Mouse (Mus musculus) midbrain, embryonic 16.5 days (tissue): ENCODE data around the gene Cldn12. TPM values are rescaled to one million over a fixed set of nuclear protein-coding genes. Genes with fewer than 3 reads are reported as not detected.

ENCODE experiments used
- ATAC-seq: fragments of 200-750 bp; cut with Nextera tagmentation; 2 replicates; pipeline ENCODE4 v1.8.0; 2017; ENCODE audit warnings: moderate TSS enrichment
- H3K27ac ChIP-seq: fragments of 300-500 bp; sonication (generic); 2 replicates; pipeline ENCODE4 v1.5.1; 2014; ENCODE audit warnings: mild to moderate bottlenecking, low read length, mixed read lengths
- H3K27me3 ChIP-seq: fragments of 300-500 bp; sonication (generic); 2 replicates; pipeline ENCODE4 v1.6.1; 2014; ENCODE audit warnings: low read depth, low read length, mixed read lengths; ENCODE audit not compliant: control insufficient read depth, insufficient read depth
- H3K36me3 ChIP-seq: fragments of 300-500 bp; sonication (generic); 2 replicates; pipeline ENCODE4 v1.6.1; 2014; ENCODE audit warnings: mild to moderate bottlenecking, low read length, moderate library complexity, mixed read lengths; ENCODE audit not compliant: control insufficient read depth, insufficient read depth
- H3K4me1 ChIP-seq: fragments of 300-500 bp; sonication (generic); 2 replicates; pipeline ENCODE4 v1.6.1; 2014; ENCODE audit warnings: mild to moderate bottlenecking, low read length, mixed read lengths; ENCODE audit not compliant: control insufficient read depth, insufficient read depth
- H3K4me2 ChIP-seq: fragments of 300-500 bp; sonication (generic); 2 replicates; pipeline ENCODE4 v1.6.1; 2014; ENCODE audit warnings: mild to moderate bottlenecking, low read length, mixed read lengths
- H3K4me3 ChIP-seq: fragments of 300-500 bp; sonication (generic); 2 replicates; pipeline ENCODE4 v1.5.1; 2014; ENCODE audit warnings: low read depth, mild to moderate bottlenecking, low read length, moderate library complexity, mixed read lengths
- H3K9ac ChIP-seq: fragments of 300-500 bp; sonication (generic); 2 replicates; pipeline ENCODE4 v1.6.1; 2014; ENCODE audit warnings: low read depth, low read length, mixed read lengths
- H3K9me3 ChIP-seq: fragments of 300-500 bp; sonication (generic); replicated peaks from 2 replicates; pipeline ENCODE4 v1.6.1; 2014; ENCODE audit warnings: mild to moderate bottlenecking, low read length, mixed read lengths; ENCODE audit not compliant: control insufficient read depth, poor library complexity, severe bottlenecking
- WGBS: fragments of 180-500 bp; shearing (Covaris S2); extraction: QIAGEN DNeasy Blood & Tissue Kit; methylation state at CpG from one replicate; pipeline ENCODE4 v1.1.7; 2014; 5-methylcytosine and 5-hydroxymethylcytosine counted together
- polyA plus RNA-seq: library from polyadenylated mRNA; unstranded; fragments of >200 nt; fragmentation: Nextera tagmentation; extraction: Ambion mirVana; gene quantifications from 2 replicates; pipeline ENCODE4 v1.2.1, GENCODE M21; 2015

Cldn12 gene
- 16.8 and 19.4 TPM in 2 replicates for polyA plus RNA-seq

GRCm38 (mm10) chr5:5514196-5515076 lies at the start of gene Cldn12:
Gene Cldn12 (minus strand): TSS chr5:5514958.
- no peaks in the 10 kb centered on the region; the same call in 1 of the 2 replicates for H3K36me3 ChIP-seq
- under 1% methylated on average over 79 of the region's 79 CpGs for WGBS
- peak within 1 kb of the TSS; percentile 92 for H3K27ac ChIP-seq
- no peaks in the 10 kb centered on the region for H3K27me3 ChIP-seq
- H3K4me2 ChIP-seq, result peak within 1 kb of the TSS; percentile 86
- no peaks in the 10 kb centered on the region for H3K9me3 ChIP-seq
- peak; percentile 97 for ATAC-seq
- no peaks in the 10 kb centered on the region for H3K4me1 ChIP-seq
- H3K4me3 ChIP-seq, result peak within 1 kb of the TSS; percentile 84
- peak within 1 kb of the TSS; percentile 80 for H3K9ac ChIP-seq

GRCm38 (mm10) chr5:5562435-5562834 lies 47.7 kb upstream of the Cldn12 start:
- H3K27ac ChIP-seq, result no peak overlapping the region
- ATAC-seq, result no peak
- no peaks in the 10 kb centered on the region for H3K36me3 ChIP-seq
- H3K9ac ChIP-seq, result no peak overlapping the region
- H3K4me2 ChIP-seq, result no peak overlapping the region
- no peaks in the 10 kb centered on the region for H3K9me3 ChIP-seq
- H3K4me1 ChIP-seq, result peaks cover 12% of the 10 kb centered on the region
- no peaks in the 10 kb centered on the region for H3K27me3 ChIP-seq
- no peak overlapping the region for H3K4me3 ChIP-seq
- 71% methylated on average over 3 of the region's 3 CpGs for WGBS

- no peak for ATAC-seq
- H3K9me3 ChIP-seq, result no peaks in the 10 kb centered on the region
- H3K27me3 ChIP-seq, result no peaks in the 10 kb centered on the region
- WGBS, result 74% methylated on average over 4 of the region's 4 CpGs
- H3K36me3 ChIP-seq, result no peaks in the 10 kb centered on the region
- H3K4me1 ChIP-seq, result peaks cover 12% of the 10 kb centered on the region
- H3K27ac ChIP-seq, result no peak overlapping the region
- H3K9ac ChIP-seq, result no peak overlapping the region
- H3K4me2 ChIP-seq, result no peak overlapping the region
- no peak overlapping the region for H3K4me3 ChIP-seq
Observed at GRCm38 (mm10) chr5:5561041-5561706, 46.4 kb upstream of the Cldn12 start.

- H3K4me1 ChIP-seq, result peaks cover 12% of the 10 kb centered on the region
- peak overlapping the region; percentile 79 for H3K27ac ChIP-seq
- no peaks in the 10 kb centered on the region for H3K9me3 ChIP-seq
- ATAC-seq, result peak; percentile 32
- peaks cover under 1% of the 10 kb centered on the region; the same call in 1 of the 2 replicates for H3K36me3 ChIP-seq
- H3K4me2 ChIP-seq, result peak overlapping the region; percentile 73
- H3K4me3 ChIP-seq, result peak overlapping the region; percentile 79
- H3K9ac ChIP-seq, result peak overlapping the region; percentile 76
- WGBS, result 41% methylated on average over 8 of the region's 8 CpGs
- no peaks in the 10 kb centered on the region for H3K27me3 ChIP-seq
Observed at GRCm38 (mm10) chr5:5559798-5560197, 45.0 kb upstream of the Cldn12 start.

GRCm38 (mm10) chr5:5559079-5559740 lies 44.5 kb upstream of the Cldn12 start, which contains the start of gene Gtpbp10:
Gene Gtpbp10 (minus strand): TSS chr5:5559538.
- peaks cover 6% of the 10 kb centered on the region for H3K36me3 ChIP-seq
- H3K27ac ChIP-seq, result peak within 1 kb of the TSS; percentile 79
- H3K4me3 ChIP-seq, result peak within 1 kb of the TSS; percentile 79
- H3K9me3 ChIP-seq, result no peaks in the 10 kb centered on the region
- ATAC-seq, result peak; percentile 99
- H3K4me1 ChIP-seq, result peaks cover 12% of the 10 kb centered on the region
- H3K27me3 ChIP-seq, result no peaks in the 10 kb centered on the region
- H3K9ac ChIP-seq, result peak within 1 kb of the TSS; percentile 76
- WGBS, result under 1% methylated on average over 43 of the region's 43 CpGs
- peak within 1 kb of the TSS; percentile 73 for H3K4me2 ChIP-seq

GRCm38 (mm10) chr5:5551110-5551509 lies 36.4 kb upstream of the Cldn12 start:
- no peak overlapping the region for H3K27ac ChIP-seq
- H3K36me3 ChIP-seq, result peaks cover 24% of the 10 kb centered on the region
- no peaks in the 10 kb centered on the region for H3K9me3 ChIP-seq
- no peak for ATAC-seq
- H3K4me2 ChIP-seq, result no peak overlapping the region
- no peaks in the 10 kb centered on the region for H3K4me1 ChIP-seq
- H3K4me3 ChIP-seq, result no peak overlapping the region
- no peaks in the 10 kb centered on the region for H3K27me3 ChIP-seq
- WGBS, result 100% methylated on average over 1 of the region's 1 CpGs
- H3K9ac ChIP-seq, result no peak overlapping the region

- Histone ChIP-seq H3K9ac (no peak overlapping the region), H3K27ac (no peak overlapping the region), H3K4me2 (no peak overlapping the region), H3K4me1 (no peaks in the 10 kb centered on the region), H3K36me3 (peaks cover 28% of the 10 kb centered on the region), H3K27me3 (no peaks in the 10 kb centered on the region), H3K9me3 (no peaks in the 10 kb centered on the region), H3K4me3 (no peak overlapping the region)
- WGBS, result 29% methylated on average over 3 of the region's 3 CpGs
- ATAC-seq, result no peak
Observed at GRCm38 (mm10) chr5:5540385-5540784, 25.6 kb upstream of the Cldn12 start.

- ATAC-seq, result 0 out of 2 replicates have a peak, but pooled peaks have one; percentile 48
- 64% methylated on average over 3 of the region's 3 CpGs for WGBS
- Histone ChIP-seq H3K4me3 (no peak overlapping the region), H3K4me1 (no peaks in the 10 kb centered on the region), H3K9me3 (no peaks in the 10 kb centered on the region), H3K36me3 (peaks cover 28% of the 10 kb centered on the region), H3K27me3 (no peaks in the 10 kb centered on the region), H3K27ac (no peak overlapping the region), H3K4me2 (no peak overlapping the region), H3K9ac (no peak overlapping the region)
Observed at GRCm38 (mm10) chr5:5539771-5540170, 25.0 kb upstream of the Cldn12 start.
